Mouse (Mus musculus): ENCODE results near the gene E2f4.

DNA sequence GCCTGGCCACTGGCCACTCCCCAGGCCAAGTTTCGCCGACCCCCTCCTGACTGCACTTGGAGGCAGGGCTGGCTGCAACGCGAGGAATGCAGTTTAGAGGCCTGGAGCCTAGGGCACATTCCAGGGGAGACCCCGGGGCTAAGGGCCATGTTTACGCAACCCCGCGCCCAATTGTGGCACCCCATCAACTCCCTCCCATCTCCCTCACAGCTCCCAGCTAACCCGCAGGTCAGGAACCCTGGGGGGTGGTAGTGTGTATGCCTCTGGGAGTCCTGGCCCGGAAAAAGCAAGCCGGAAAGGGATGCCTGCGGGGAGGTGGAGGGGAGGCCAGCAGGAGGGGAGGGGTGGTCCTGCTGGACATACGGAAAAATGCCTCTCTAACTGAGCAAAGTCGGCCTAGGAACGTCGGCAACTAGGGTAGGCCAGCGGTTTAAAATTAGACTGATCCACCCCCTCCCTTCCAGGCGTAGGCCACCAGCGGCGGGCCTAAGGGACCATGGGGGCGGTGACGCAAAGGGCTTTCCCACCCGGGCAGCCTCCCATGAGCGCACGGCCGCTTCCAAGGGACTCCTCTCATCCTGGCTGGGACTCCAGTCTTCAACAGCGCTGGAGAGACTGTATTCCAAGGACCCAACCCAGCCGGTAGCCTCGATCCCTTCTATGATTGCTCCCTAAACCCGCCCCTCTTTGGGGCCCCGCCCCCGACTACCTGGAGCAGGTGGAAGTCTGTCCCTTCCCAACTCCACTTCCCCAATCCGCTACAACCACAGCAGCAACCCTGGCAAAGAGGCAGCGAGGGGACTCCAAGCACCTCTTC is 49.4 kb downstream of the E2f4 start:
- no peak for TF ChIP-seq POLR2A (IDR thresholded peaks at IDR 0.05; ENCODE audit: control insufficient read depth in 1 of 2, insufficient read depth in 1 of 2, low read depth in 1 of 2, low read length in 2 of 2, poor library complexity in 1 of 2)
- no peak for TF ChIP-seq CTCF (IDR thresholded peaks at IDR 0.05 in 2 of 3, conservative IDR thresholded peaks at IDR 0.05 in 1 of 3; ENCODE audit: control insufficient read depth in 1 of 3, insufficient read depth in 1 of 3, low read depth in 2 of 3, low read length in 3 of 3, poor library complexity in 1 of 3, severe bottlenecking in 1 of 3)
- no peak for TF ChIP-seq EP300 (IDR thresholded peaks at IDR 0.05; ENCODE audit: low read depth in 1 of 2, low read length in 2 of 2)
- no peak for TF ChIP-seq ZKSCAN1 (IDR thresholded peaks at IDR 0.05; ENCODE audit: low read depth, low read length)
- TF ChIP-seq MAFK (IDR thresholded peaks at IDR 0.05; ENCODE audit: borderline replicate concordance, low read depth, low read length), result no peak
- no peak for TF ChIP-seq HCFC1 (IDR thresholded peaks at IDR 0.05; ENCODE audit: low read depth, low read length)
- no peak for TF ChIP-seq KAT2A (conservative IDR thresholded peaks at IDR 0.05; ENCODE audit: low read depth, low read length)
- no peak for TF ChIP-seq MXI1 (IDR thresholded peaks at IDR 0.05; ENCODE audit: low read depth, low read length)
- TF ChIP-seq POLR2AphosphoS2 (IDR thresholded peaks at IDR 0.05; ENCODE audit: low read length), result no peak
- no peak for TF ChIP-seq MAX (IDR thresholded peaks at IDR 0.05; ENCODE audit: low read length)
- no peak; the same call in 1 of the 2 replicates for TF ChIP-seq SIN3A (IDR thresholded peaks at IDR 0.05; ENCODE audit: low read length)
- no peak for TF ChIP-seq MYC (IDR thresholded peaks at IDR 0.05; ENCODE audit: low read depth, low read length)
- no peak for TF ChIP-seq ETS1 (IDR thresholded peaks at IDR 0.05; ENCODE audit: low read depth, low read length)
